Mouse (Mus musculus) frontal cortex, adult 2 months (tissue): ENCODE results near the gene Olfr1495. TPM values are rescaled to one million over a fixed set of nuclear protein-coding genes. Genes with fewer than 3 reads are reported as not detected.
"Not testable (repeated sequence)": the region's sequence is repeated elsewhere in the genome, so short reads cannot be mapped to it uniquely, and the experiment has no call there.

Experiments used
- DNase-seq, 2 experiments: peaks; one replicate each; pipeline ENCODE4 v3.0.0; 2022; ENCODE audit warnings: low spot score in 1 of 2; ENCODE audit errors: extremely low spot score in 1 of 2
- polyA plus RNA-seq: library from polyadenylated mRNA; depleted of rRNA; stranded (reverse); fragments of >200 nt; gene quantifications from 2 replicates; pipeline ENCODE4 v1.2.3, GENCODE M21; 2012; rRNA removed

Gene Olfr1495
- polyA plus RNA-seq = not detected in 2 replicates

GRCm38 (mm10) chr19:13764306-13764705 lies at the start of gene Olfr1495:
Olfr1495 (plus strand) TSS chr19:13764606.
- DNase-seq = no peak

- DNase-seq = no peak
Measured at GRCm38 (mm10) chr19:13722978-13723377, 41.4 kb upstream of the Olfr1495 start, which contains the start of gene Olfr1493-ps1. Olfr1493-ps1 (plus strand) TSS chr19:13723278.

GRCm38 (mm10) chr19:13739428-13739827 lies 25.0 kb upstream of the Olfr1495 start, which contains the start of gene Olfr1494:
Olfr1494 (plus strand) TSS chr19:13739728.
- DNase-seq = no peak

GRCm38 (mm10) chr19:13749366-13749765 lies 15.0 kb upstream of the Olfr1495 start:
- no peak for DNase-seq

GRCm38 (mm10) chr19:13768565-13769276 lies 4.3 kb downstream of the Olfr1495 start:
- no peak for DNase-seq

GRCm38 (mm10) chr19:13777578-13777977 lies 13.2 kb downstream of the Olfr1495 start, which contains the start of gene Olfr1496:
Olfr1496 (plus strand) TSS chr19:13777878.
- DNase-seq = no peak

- DNase-seq = no peak
Measured at GRCm38 (mm10) chr19:13798102-13798501, 33.7 kb downstream of the Olfr1495 start, which contains the start of gene Olfr1497. Olfr1497 (minus strand) TSS chr19:13798202.

- DNase-seq = not testable (repeated sequence)
Measured at GRCm38 (mm10) chr19:13805486-13805885, 41.1 kb downstream of the Olfr1495 start.

- DNase-seq = no peak
Measured at GRCm38 (mm10) chr19:13812823-13813222, 48.4 kb downstream of the Olfr1495 start.

GRCm38 (mm10) chr19:13818827-13819226 lies 54.4 kb downstream of the Olfr1495 start:
- peak in 1 of 2 experiments; percentile 50 for DNase-seq

- DNase-seq = no peak
Measured at GRCm38 (mm10) chr19:13819347-13819746, 54.9 kb downstream of the Olfr1495 start, which contains the start of gene Olfr1499. Olfr1499 (minus strand) TSS chr19:13819447.

Other genes with a start within 250 kb of the Olfr1495 start
- not detected in 2 replicates for gene Olfr1480, start 236.7 kb upstream of the Olfr1495 start, polyA plus RNA-seq
- gene Olfr1484, start 181.1 kb upstream of the Olfr1495 start, polyA plus RNA-seq = not detected in 2 replicates
- not detected in 2 replicates for gene Olfr1487, start 147.2 kb upstream of the Olfr1495 start, polyA plus RNA-seq
- gene Olfr1489, start 133.0 kb upstream of the Olfr1495 start, polyA plus RNA-seq = not detected in 2 replicates
- gene Olfr1490, start 113.5 kb upstream of the Olfr1495 start, polyA plus RNA-seq = not detected in 2 replicates
- gene Olfr1491, start 67.3 kb upstream of the Olfr1495 start, polyA plus RNA-seq = 0.11 TPM in 1 of 2 replicates, not detected in the other
- not detected in 2 replicates for gene Olfr1493-ps1, start 41.3 kb upstream of the Olfr1495 start, polyA plus RNA-seq
- not detected in 2 replicates for gene Olfr1494, start 24.9 kb upstream of the Olfr1495 start, polyA plus RNA-seq
- gene Olfr1496, start 13.3 kb downstream of the Olfr1495 start, polyA plus RNA-seq = 0.14 and 0.48 TPM in 2 replicates
- gene Olfr1497, start 33.6 kb downstream of the Olfr1495 start, polyA plus RNA-seq = not detected in 2 replicates
- gene Olfr1499, start 54.8 kb downstream of the Olfr1495 start, polyA plus RNA-seq = not detected in 2 replicates
- not detected in 2 replicates for gene Olfr1500, start 65.9 kb downstream of the Olfr1495 start, polyA plus RNA-seq
- gene Olfr1501, start 86.1 kb downstream of the Olfr1495 start, polyA plus RNA-seq = not detected in 2 replicates
- not detected in 2 replicates for gene Olfr1502, start 97.2 kb downstream of the Olfr1495 start, polyA plus RNA-seq
- not detected in 2 replicates for gene Olfr1504, start 133.3 kb downstream of the Olfr1495 start, polyA plus RNA-seq
- not detected in 2 replicates for gene Olfr1505, start 148.9 kb downstream of the Olfr1495 start, polyA plus RNA-seq